Mouse (Mus musculus) embryonic facial prominence, embryonic 13.5 days (tissue): ENCODE measurements around the gene Ppp4r1. TPM values are rescaled to one million over a fixed set of nuclear protein-coding genes. Genes with fewer than 3 reads are reported as not detected.

Source experiments
- ATAC-seq: fragments of 200-750 bp; cut with Nextera tagmentation; 2 replicates; pipeline ENCODE4 v1.8.0; 2017; ENCODE audit warnings: low read depth; ENCODE audit not compliant: insufficient number of reproducible peaks, insufficient read depth, low FRiP score, low TSS enrichment
- H3K27ac ChIP-seq: fragments of 300-500 bp; sonication (generic); 2 replicates; pipeline ENCODE4 v1.5.1; 2015; ENCODE audit warnings: moderate library complexity, mild to moderate bottlenecking, inconsistent platforms
- H3K27me3 ChIP-seq: fragments of 300-500 bp; sonication (generic); 2 replicates; pipeline ENCODE4 v1.6.1; 2015; ENCODE audit warnings: mild to moderate bottlenecking, inconsistent platforms
- H3K36me3 ChIP-seq: fragments of 300-500 bp; sonication (generic); 2 replicates; pipeline ENCODE4 v1.6.1; 2015; ENCODE audit warnings: mild to moderate bottlenecking, inconsistent platforms
- H3K4me1 ChIP-seq: fragments of 300-500 bp; sonication (generic); 2 replicates; pipeline ENCODE4 v1.6.1; 2015; ENCODE audit warnings: inconsistent platforms
- H3K4me2 ChIP-seq: fragments of 300-500 bp; sonication (generic); 2 replicates; pipeline ENCODE4 v1.6.1; 2015; ENCODE audit warnings: moderate library complexity, mild to moderate bottlenecking, inconsistent platforms
- H3K4me3 ChIP-seq: fragments of 300-500 bp; sonication (generic); 2 replicates; pipeline ENCODE4 v1.5.1; 2015; ENCODE audit warnings: mild to moderate bottlenecking, inconsistent platforms
- H3K9ac ChIP-seq: fragments of 300-500 bp; sonication (generic); 2 replicates; pipeline ENCODE4 v1.6.1; 2015; ENCODE audit warnings: mild to moderate bottlenecking, inconsistent platforms
- H3K9me3 ChIP-seq: fragments of 300-500 bp; sonication (generic); 2 replicates; pipeline ENCODE4 v1.6.1; 2016; ENCODE audit warnings: inconsistent platforms
- WGBS: fragments of 180-500 bp; shearing (Covaris S2); methylation state at CpG from one replicate; pipeline ENCODE4 v1.1.7; 2015; ENCODE audit warnings: mixed read lengths; 5-methylcytosine and 5-hydroxymethylcytosine counted together
- polyA plus RNA-seq: library from polyadenylated mRNA; unstranded; fragments of >200 nt; fragmentation: Nextera tagmentation; extraction: Ambion mirVana; gene quantifications from 2 replicates; pipeline ENCODE4 v1.2.1, GENCODE M21; 2015

Ppp4r1 gene
- polyA plus RNA-seq, 1 experiment from 2014 or later, result 46.7 TPM

- no peak for ATAC-seq
- Histone ChIP-seq H3K27ac (0 out of 2 replicates have a peak overlapping the region, but pooled peaks have one; percentile 24), H3K36me3 (peaks cover 74% of the 10 kb centered on the region), H3K9ac (no peak overlapping the region), H3K9me3 (no peaks in the 10 kb centered on the region), H3K27me3 (no peaks in the 10 kb centered on the region), H3K4me3 (no peak overlapping the region), H3K4me1 (no peaks in the 10 kb centered on the region), H3K4me2 (no peak overlapping the region)
- WGBS, result 75% methylated on average over 5 of the region's 5 CpGs
These were observed 37.8 kb downstream of the Ppp4r1 start for GRCm38 (mm10) chr17:65820197-65820596.

DNA sequence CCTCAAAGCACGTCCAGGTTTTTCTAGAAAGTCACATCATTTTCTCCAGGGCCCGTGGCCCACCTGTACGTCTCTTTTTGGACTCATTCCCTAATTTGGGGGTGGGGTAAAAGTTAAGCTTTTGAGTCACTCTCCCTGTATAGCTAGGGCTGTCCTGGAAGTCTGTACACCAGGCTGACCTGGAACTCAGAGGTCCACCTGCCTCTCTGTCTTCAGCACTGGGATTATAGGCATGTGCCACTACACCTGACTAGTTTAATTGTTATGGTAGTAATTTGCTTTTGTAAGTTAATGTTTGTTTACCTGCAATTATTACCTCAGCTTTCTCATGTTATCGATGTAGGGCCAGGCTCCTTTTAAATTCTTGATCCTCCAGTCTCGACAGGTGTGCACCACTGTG is 40.0 kb downstream of the Ppp4r1 start:
- ATAC-seq, result no peak
- H3K36me3 ChIP-seq, result peaks cover 65% of the 10 kb centered on the region
- WGBS, result 92% methylated on average over 5 of the region's 5 CpGs

GRCm38 (mm10) chr17:65824246-65824645 is 41.9 kb downstream of the Ppp4r1 start:
- no peak for ATAC-seq
- peaks cover 71% of the 10 kb centered on the region for H3K36me3 ChIP-seq
- 94% methylated on average over 10 of the region's 10 CpGs for WGBS

More for the DNA sequence above, 40.0 kb downstream of the Ppp4r1 start:
- Histone ChIP-seq H3K4me3 (no peak overlapping the region), H3K4me1 (no peaks in the 10 kb centered on the region), H3K9ac (no peak overlapping the region), H3K27ac (no peak overlapping the region), H3K9me3 (no peaks in the 10 kb centered on the region), H3K4me2 (no peak overlapping the region), H3K27me3 (no peaks in the 10 kb centered on the region)

GRCm38 (mm10) chr17:65826257-65826656 is 43.9 kb downstream of the Ppp4r1 start:
- Histone ChIP-seq H3K4me3 (no peak overlapping the region), H3K9me3 (no peaks in the 10 kb centered on the region), H3K4me2 (no peak overlapping the region), H3K36me3 (peaks cover 79% of the 10 kb centered on the region), H3K9ac (no peak overlapping the region), H3K4me1 (no peaks in the 10 kb centered on the region), H3K27ac (no peak overlapping the region), H3K27me3 (no peaks in the 10 kb centered on the region)
- no peak for ATAC-seq
- 73% methylated on average over 9 of the region's 9 CpGs for WGBS

More at GRCm38 (mm10) chr17:65824246-65824645, 41.9 kb downstream of the Ppp4r1 start:
- no peak overlapping the region for H3K4me2 ChIP-seq
- no peak overlapping the region for H3K4me3 ChIP-seq
- H3K4me1 ChIP-seq, result no peaks in the 10 kb centered on the region
- no peaks in the 10 kb centered on the region for H3K9me3 ChIP-seq
- H3K27me3 ChIP-seq, result no peaks in the 10 kb centered on the region
- H3K27ac ChIP-seq, result no peak overlapping the region
- H3K9ac ChIP-seq, result no peak overlapping the region

DNA sequence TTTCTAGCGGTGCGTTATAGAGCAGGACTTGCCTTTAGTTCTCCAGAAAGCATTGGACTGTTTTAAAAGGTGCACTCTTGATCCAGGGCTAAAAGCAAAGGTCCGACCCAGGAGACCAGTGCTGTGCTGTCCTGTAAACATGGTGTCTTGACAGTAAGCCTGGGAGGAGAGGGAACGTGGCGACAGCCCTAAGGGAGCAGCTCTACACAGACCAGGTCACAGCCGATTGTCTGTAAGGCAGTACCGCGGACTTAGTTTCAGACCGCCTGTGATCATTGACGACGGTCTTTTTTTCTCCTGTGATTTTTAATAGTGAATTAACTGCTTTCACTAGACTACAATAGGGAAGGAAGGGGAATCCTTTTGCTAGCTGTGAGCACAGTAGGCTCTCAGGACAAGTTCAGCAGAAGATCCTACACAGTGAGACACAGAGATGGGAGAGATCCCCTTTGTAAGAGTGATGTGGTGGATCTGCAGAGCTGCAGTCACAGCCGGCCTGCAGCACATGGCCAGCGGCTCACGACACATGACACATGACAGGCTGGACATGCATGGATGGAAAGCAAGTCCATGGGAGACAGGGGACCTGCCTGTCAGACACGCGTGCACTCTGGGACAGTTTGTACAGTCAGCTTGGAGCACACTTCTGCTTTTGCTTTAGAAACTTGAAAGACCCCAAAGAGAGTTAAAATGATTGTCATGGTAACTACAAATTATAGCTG is 44.9 kb downstream of the Ppp4r1 start:
- Histone ChIP-seq H3K9me3 (no peaks in the 10 kb centered on the region), H3K4me1 (no peaks in the 10 kb centered on the region), H3K4me3 (no peak overlapping the region), H3K4me2 (no peak overlapping the region), H3K9ac (no peak overlapping the region), H3K36me3 (peaks cover 80% of the 10 kb centered on the region), H3K27me3 (no peaks in the 10 kb centered on the region), H3K27ac (no peak overlapping the region)
- 91% methylated on average over 16 of the region's 16 CpGs for WGBS
- ATAC-seq, result no peak

GRCm38 (mm10) chr17:65827904-65828303 is 45.5 kb downstream of the Ppp4r1 start:
- no peak overlapping the region for H3K4me2 ChIP-seq
- no peaks in the 10 kb centered on the region for H3K4me1 ChIP-seq
- no peaks in the 10 kb centered on the region for H3K27me3 ChIP-seq
- H3K9ac ChIP-seq, result no peak overlapping the region
- ATAC-seq, result no peak; the same call in 1 of the 2 replicates
- no peak overlapping the region for H3K27ac ChIP-seq
- no peaks in the 10 kb centered on the region for H3K9me3 ChIP-seq
- H3K4me3 ChIP-seq, result no peak overlapping the region
- WGBS, result 79% methylated on average over 5 of the region's 5 CpGs
- H3K36me3 ChIP-seq, result peaks cover 78% of the 10 kb centered on the region

GRCm38 (mm10) chr17:65828951-65829350 is 46.6 kb downstream of the Ppp4r1 start:
- 80% methylated on average over 11 of the region's 11 CpGs for WGBS
- H3K36me3 ChIP-seq, result peaks cover 83% of the 10 kb centered on the region

DNA sequence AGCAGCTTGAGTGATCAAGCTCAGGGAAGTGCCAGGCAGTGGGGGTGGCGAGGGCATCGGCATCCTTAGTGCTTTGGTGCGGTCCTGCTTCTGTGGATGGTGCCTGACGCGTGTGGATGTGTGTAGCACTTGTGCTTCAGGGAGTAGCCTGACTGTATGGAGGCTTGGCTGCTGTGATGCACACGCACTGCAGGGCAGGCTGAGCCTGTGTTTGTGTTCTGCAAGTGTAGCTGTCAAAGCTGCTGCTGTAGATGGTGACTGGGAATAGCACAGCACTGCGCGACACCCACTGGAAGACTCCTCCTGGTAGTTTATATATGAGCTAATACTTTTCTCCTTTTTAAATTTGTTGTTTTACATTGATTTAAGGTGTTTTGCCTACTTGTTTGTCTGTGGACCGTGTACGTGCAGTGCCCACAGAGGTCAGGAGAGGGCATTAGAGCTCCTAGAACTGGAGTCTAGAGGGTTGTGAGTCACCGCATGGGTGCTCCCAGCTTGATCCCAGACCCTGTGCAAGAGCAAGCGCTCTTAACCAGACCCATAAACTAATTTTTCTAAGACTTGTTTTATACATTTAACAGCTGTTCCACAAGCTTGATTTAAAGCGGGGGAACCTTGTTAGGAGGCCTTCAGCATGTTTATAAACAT is 48.0 kb downstream of the Ppp4r1 start:
- no peak for ATAC-seq
- no peak overlapping the region for H3K4me2 ChIP-seq
- H3K27me3 ChIP-seq, result no peaks in the 10 kb centered on the region
- no peaks in the 10 kb centered on the region for H3K9me3 ChIP-seq
- no peak overlapping the region for H3K4me3 ChIP-seq
- no peak overlapping the region for H3K9ac ChIP-seq
- peaks cover 82% of the 10 kb centered on the region for H3K36me3 ChIP-seq
- no peak overlapping the region for H3K27ac ChIP-seq
- WGBS, result 93% methylated on average over 13 of the region's 13 CpGs
- H3K4me1 ChIP-seq, result no peaks in the 10 kb centered on the region

More at GRCm38 (mm10) chr17:65828951-65829350, 46.6 kb downstream of the Ppp4r1 start:
- Histone ChIP-seq H3K4me2 (no peak overlapping the region), H3K9ac (no peak overlapping the region), H3K27me3 (no peaks in the 10 kb centered on the region), H3K4me1 (no peaks in the 10 kb centered on the region), H3K27ac (no peak overlapping the region), H3K4me3 (no peak overlapping the region), H3K9me3 (no peaks in the 10 kb centered on the region)
- ATAC-seq, result no peak

- Histone ChIP-seq H3K4me1 (no peaks in the 10 kb centered on the region), H3K9ac (no peak overlapping the region), H3K9me3 (no peaks in the 10 kb centered on the region), H3K36me3 (peaks cover 94% of the 10 kb centered on the region), H3K4me3 (no peak overlapping the region), H3K27me3 (no peaks in the 10 kb centered on the region), H3K4me2 (no peak overlapping the region), H3K27ac (no peak overlapping the region)
- 89% methylated on average over 3 of the region's 3 CpGs for WGBS
- ATAC-seq, result no peak
These were observed 51.5 kb downstream of the Ppp4r1 start for GRCm38 (mm10) chr17:65833891-65834290.

DNA sequence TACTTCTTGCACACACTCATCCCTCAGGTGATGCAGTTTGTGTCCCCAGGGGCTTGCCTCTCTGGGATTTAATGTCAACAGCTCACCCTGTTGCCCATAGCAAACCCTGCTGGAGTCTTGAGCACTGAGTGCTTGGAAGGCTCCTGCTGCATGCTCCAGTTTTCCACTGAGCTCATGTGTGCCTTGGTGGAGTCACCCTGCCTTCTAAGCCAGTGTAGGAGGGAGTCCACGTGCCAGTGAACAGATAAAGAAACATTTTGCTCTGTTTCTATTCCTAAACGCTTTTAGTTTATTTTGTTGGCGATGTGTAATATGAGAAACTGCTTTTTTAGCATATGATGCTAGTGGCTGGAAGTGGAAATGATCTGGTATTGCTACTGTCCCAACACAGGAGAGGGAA is 54.4 kb downstream of the Ppp4r1 start:
- 78% methylated on average over 3 of the region's 3 CpGs for WGBS
- Histone ChIP-seq H3K9ac (no peak overlapping the region), H3K36me3 (peaks cover 92% of the 10 kb centered on the region), H3K27ac (no peak overlapping the region), H3K27me3 (no peaks in the 10 kb centered on the region), H3K4me3 (no peak overlapping the region), H3K4me2 (no peak overlapping the region), H3K9me3 (no peaks in the 10 kb centered on the region), H3K4me1 (peaks cover 8% of the 10 kb centered on the region)
- no peak for ATAC-seq

DNA sequence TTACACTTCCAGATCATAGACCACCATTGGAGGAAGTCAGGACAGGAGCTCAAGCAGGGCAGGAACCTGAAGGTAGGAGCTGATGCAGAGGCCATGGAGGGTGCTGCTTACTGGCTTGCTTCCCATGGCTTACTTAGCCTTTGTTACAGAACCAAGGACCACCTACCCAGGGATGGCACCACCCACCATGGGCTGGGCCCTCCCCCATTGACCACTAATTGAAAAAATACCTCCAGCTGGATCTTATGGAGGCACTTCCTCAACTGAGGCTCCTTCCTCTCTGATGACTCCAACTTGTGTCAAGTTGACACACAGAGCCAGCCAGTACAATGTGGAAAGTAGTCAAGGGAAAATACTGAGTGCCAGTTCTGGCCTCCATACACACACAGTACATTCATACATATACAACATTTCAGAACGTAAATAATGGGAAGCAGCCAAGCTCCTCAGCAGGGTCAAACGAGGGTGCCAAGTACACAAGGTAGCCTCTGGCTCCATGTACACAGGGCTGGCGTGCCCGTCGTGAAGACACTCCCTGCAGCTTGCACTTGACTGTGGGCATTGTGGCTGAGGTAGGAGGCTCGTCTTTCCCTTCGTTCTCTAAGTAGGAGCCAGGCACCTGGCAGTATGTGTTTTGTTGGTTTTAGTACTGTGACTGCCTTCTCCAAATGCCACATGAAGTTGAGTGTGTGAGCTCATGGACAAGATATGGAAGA is 57.3 kb downstream of the Ppp4r1 start:
- peaks cover 86% of the 10 kb centered on the region for H3K36me3 ChIP-seq
- H3K27me3 ChIP-seq, result no peaks in the 10 kb centered on the region
- no peak overlapping the region for H3K9ac ChIP-seq
- no peak overlapping the region for H3K4me3 ChIP-seq
- H3K4me1 ChIP-seq, result peaks cover 8% of the 10 kb centered on the region
- peak; percentile 53; the same call in 1 of the 2 replicates for ATAC-seq
- no peak overlapping the region for H3K4me2 ChIP-seq
- H3K9me3 ChIP-seq, result no peaks in the 10 kb centered on the region
- peak overlapping the region; percentile 60; the same call in 1 of the 2 replicates for H3K27ac ChIP-seq
- WGBS, result 64% methylated on average over 7 of the region's 7 CpGs
